Comparison of ENCODE assay signal across 28 mouse cellular contexts in the genomic region with DNA sequence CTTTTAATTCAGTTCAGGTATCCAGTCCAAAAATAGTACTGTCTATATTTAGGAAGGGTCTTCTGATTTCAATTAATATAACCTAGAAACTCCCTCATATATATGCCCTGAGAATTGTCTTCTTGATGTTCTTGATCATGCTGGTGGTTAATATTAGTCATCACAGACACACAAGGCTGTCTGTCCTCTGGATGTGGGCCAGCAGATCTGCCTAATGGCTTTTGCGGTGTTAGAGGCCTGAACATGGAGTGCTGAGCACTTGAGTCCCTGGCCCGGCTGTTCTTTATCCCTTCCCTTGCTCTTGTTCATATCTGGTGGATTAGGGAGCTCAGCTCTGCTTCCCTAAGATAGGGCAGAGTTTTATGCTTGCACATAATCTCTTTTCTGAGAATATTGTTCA.
DNase-seq lines count a peak whose midpoint lies in the region; ATAC-seq and TF ChIP-seq lines count a peak whose summit lies in the region.
"Had no signal": no experiment of that assay in that cellular context is flagged by ENCODE, and none has a peak within 500 bp of the region (broad histone marks: within the 10 kb centered on the region; RNA-seq: fewer than 3 reads in every experiment).

No protein-coding gene starts in this region.

- WGBS in lung, embryonic 14.5 days: 69% methylated on average over 2 of the region's 2 CpGs
- WGBS in hindbrain, embryonic 16.5 days: 84% methylated on average over 2 of the region's 2 CpGs
- 64% methylated on average over 2 of the region's 2 CpGs for WGBS in midbrain, embryonic 13.5 days

- TF ChIP-seq CTCF in lung, embryonic 14.5 days (IDR thresholded peaks at IDR 0.05; ENCODE audit: low read depth): no peak

- H3K9me3 ChIP-seq in lung, embryonic 14.5 days (ENCODE audit: low read depth, low read length): no peaks in the 10 kb centered on the region
- no peaks in the 10 kb centered on the region for H3K9me3 ChIP-seq in hindbrain, embryonic 16.5 days (ENCODE audit: control insufficient read depth, low read length)
- no peaks in the 10 kb centered on the region for H3K9me3 ChIP-seq in midbrain, embryonic 13.5 days
- H3K9me3 ChIP-seq: forebrain, embryonic 13.5 days; hindbrain, embryonic 10.5 days; hindbrain, embryonic 15.5 days; kidney, embryonic 15.5 days; limb, embryonic 13.5 days; midbrain, embryonic 15.5 days; neural tube, embryonic 15.5 days; stomach, embryonic 15.5 days had no signal

- H3K4me3 ChIP-seq in lung, embryonic 14.5 days (ENCODE audit: low read depth, low read length): no peak overlapping the region
- H3K4me3 ChIP-seq in hindbrain, embryonic 16.5 days (ENCODE audit: low read length): no peak overlapping the region
- H3K4me3 ChIP-seq in midbrain, embryonic 13.5 days (replicated peaks): no peak overlapping the region
- H3K4me3 ChIP-seq: forebrain, embryonic 13.5 days; hindbrain, embryonic 10.5 days; hindbrain, embryonic 15.5 days; kidney, embryonic 15.5 days; layer of hippocampus, adult 2 months; limb, embryonic 13.5 days; midbrain, embryonic 15.5 days; neural tube, embryonic 15.5 days; stomach, embryonic 15.5 days had no signal

- intact Hi-C loops in heart, postnatal 25 days (cut with DNase I): no loop called here

- no peaks in the 10 kb centered on the region for H3K4me1 ChIP-seq in lung, embryonic 14.5 days (ENCODE audit: insufficient read depth)
- no peaks in the 10 kb centered on the region for H3K4me1 ChIP-seq in hindbrain, embryonic 16.5 days (ENCODE audit: control insufficient read depth, insufficient read depth, low read depth, low read length)
- no peaks in the 10 kb centered on the region for H3K4me1 ChIP-seq in midbrain, embryonic 13.5 days (replicated peaks)
- H3K4me1 ChIP-seq: forebrain, embryonic 13.5 days; hindbrain, embryonic 15.5 days; kidney, embryonic 15.5 days; midbrain, embryonic 15.5 days; stomach, embryonic 15.5 days had no signal

- no peak for ATAC-seq in lung, embryonic 14.5 days (ENCODE audit: insufficient read depth)
- ATAC-seq in hindbrain, embryonic 16.5 days: no peak
- ATAC-seq in midbrain, embryonic 13.5 days: no peak
- ATAC-seq: forebrain, embryonic 13.5 days; liver, postnatal 0 days; lung, postnatal 0 days; midbrain, embryonic 15.5 days had no signal

- no peak overlapping the region for H3K9ac ChIP-seq in lung, embryonic 14.5 days
- H3K9ac ChIP-seq in hindbrain, embryonic 16.5 days (ENCODE audit: low read depth, low read length): no peak overlapping the region
- H3K9ac ChIP-seq in midbrain, embryonic 13.5 days (replicated peaks): no peak overlapping the region
- H3K9ac ChIP-seq: forebrain, embryonic 13.5 days; hindbrain, embryonic 15.5 days; kidney, embryonic 15.5 days; limb, embryonic 13.5 days; liver, postnatal 0 days; midbrain, embryonic 15.5 days; neural tube, embryonic 15.5 days; stomach, embryonic 15.5 days had no signal

- no peak overlapping the region for H3K4me2 ChIP-seq in lung, embryonic 14.5 days
- no peak overlapping the region for H3K4me2 ChIP-seq in hindbrain, embryonic 16.5 days (ENCODE audit: low read length)
- H3K4me2 ChIP-seq in midbrain, embryonic 13.5 days (replicated peaks): no peak overlapping the region
- H3K4me2 ChIP-seq: forebrain, embryonic 13.5 days; hindbrain, embryonic 15.5 days; kidney, embryonic 15.5 days; limb, embryonic 13.5 days; liver, embryonic 11.5 days; midbrain, embryonic 15.5 days; neural tube, embryonic 15.5 days; stomach, embryonic 15.5 days had no signal

- no peaks in the 10 kb centered on the region for H3K36me3 ChIP-seq in lung, embryonic 14.5 days (ENCODE audit: insufficient read depth)
- H3K36me3 ChIP-seq in hindbrain, embryonic 16.5 days (ENCODE audit: control insufficient read depth, insufficient read depth, low read length): no peaks in the 10 kb centered on the region
- no peaks in the 10 kb centered on the region for H3K36me3 ChIP-seq in midbrain, embryonic 13.5 days
- H3K36me3 ChIP-seq: hindbrain, embryonic 10.5 days; hindbrain, embryonic 15.5 days; kidney, embryonic 15.5 days; limb, embryonic 13.5 days; midbrain, embryonic 15.5 days; neural tube, embryonic 15.5 days; stomach, embryonic 15.5 days had no signal

- H3K27ac ChIP-seq in lung, embryonic 14.5 days (ENCODE audit: low read depth): no peak overlapping the region
- no peak overlapping the region for H3K27ac ChIP-seq in hindbrain, embryonic 16.5 days (ENCODE audit: low read depth, low read length)
- H3K27ac ChIP-seq in midbrain, embryonic 13.5 days: no peak overlapping the region
- H3K27ac ChIP-seq: forebrain, embryonic 13.5 days; hindbrain, embryonic 10.5 days; hindbrain, embryonic 15.5 days; kidney, embryonic 15.5 days; layer of hippocampus, adult 2 months; limb, embryonic 13.5 days; macrophage; midbrain, embryonic 15.5 days; neural tube, embryonic 15.5 days; stomach, embryonic 15.5 days had no signal

- no peaks in the 10 kb centered on the region for H3K27me3 ChIP-seq in lung, embryonic 14.5 days (ENCODE audit: insufficient read depth, low read length)
- H3K27me3 ChIP-seq in hindbrain, embryonic 16.5 days (replicated peaks; ENCODE audit: control insufficient read depth, insufficient read depth, low read length): no peaks in the 10 kb centered on the region
- H3K27me3 ChIP-seq in midbrain, embryonic 13.5 days: no peaks in the 10 kb centered on the region
- H3K27me3 ChIP-seq: forebrain, embryonic 13.5 days; hindbrain, embryonic 15.5 days; kidney, embryonic 15.5 days; limb, embryonic 13.5 days; midbrain, embryonic 15.5 days; neural tube, embryonic 15.5 days; stomach, embryonic 15.5 days had no signal

- DNase-seq in heart, adult 18-20 months: peak; percentile 20 to 24
- DNase-seq in heart, postnatal 25 days (ENCODE audit: low spot score): no peak
- DNase-seq in lung, embryonic 14.5 days: peak; percentile 32
- DNase-seq in lung, postnatal 36 days: no peak
- peak; percentile 17 for DNase-seq in adrenal gland, postnatal 10 days
- DNase-seq in retina, postnatal 7 days (ENCODE audit: low read depth, low spot score): peak; percentile 21
- DNase-seq: cerebellum, adult 11 months; cerebellum, adult 9-10 months; cerebellum, postnatal 36 days; gastrocnemius, postnatal 14 days; kidney, adult 18-20 months; kidney, postnatal 25 days; liver, postnatal 0 days; right cerebral cortex, postnatal 25 days had no signal

Comparison
In these comparisons a context has a peak if more than half of its experiments do, and no peak if none do; other contexts are left out.
1. DNase-seq: peak in heart, adult 18-20 months (2 of 2), lung, embryonic 14.5 days (single experiment), adrenal gland, postnatal 10 days (single experiment) and retina, postnatal 7 days (single experiment); none in heart, postnatal 25 days (single experiment) and lung, postnatal 36 days (single experiment).